Comparison of ENCODE assay signal across 7 mouse cellular contexts in the genomic region with DNA sequence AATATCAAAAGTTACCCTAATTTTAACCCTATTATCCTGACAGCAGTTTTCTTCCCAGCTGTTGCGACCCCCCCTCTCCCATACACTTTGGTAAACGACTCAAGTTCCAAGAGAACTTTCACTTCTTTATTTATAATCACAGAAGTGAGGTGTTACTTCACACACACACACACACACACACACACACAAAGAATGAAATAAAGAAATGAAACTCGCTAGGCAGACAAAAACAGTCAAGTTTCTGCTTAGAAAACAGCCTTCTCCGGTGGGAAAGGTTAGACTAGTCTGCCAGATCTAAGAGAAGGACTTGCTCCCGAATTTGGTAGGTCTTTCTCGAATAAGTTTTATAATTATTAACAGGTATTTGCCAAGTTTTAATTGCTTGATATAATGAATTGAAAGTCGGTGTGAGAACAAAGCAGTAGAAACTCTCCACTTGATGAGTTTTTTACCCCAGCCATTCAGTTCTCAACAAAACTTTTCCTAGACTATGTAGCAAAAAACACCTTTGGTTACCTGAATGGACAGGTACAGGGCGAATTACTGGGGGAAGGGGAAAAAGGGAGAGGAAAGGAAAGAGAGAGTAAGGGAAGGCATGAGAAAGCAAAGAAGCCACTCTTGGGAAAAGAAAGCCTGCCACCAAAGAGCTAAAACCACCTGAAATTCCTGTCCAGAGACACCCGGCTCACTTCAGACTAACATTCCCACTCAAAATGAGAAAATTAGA. TPM values are rescaled to one million over a fixed set of nuclear protein-coding genes. Genes with fewer than 3 reads are reported as not detected.
A peak's percentile ranks its signal among the peaks of the same experiment; 100 is the strongest.
DNase-seq lines count a peak whose midpoint lies in the region; ATAC-seq lines count a peak whose summit lies in the region.

No protein-coding gene starts in this region.

- H3K36me3 ChIP-seq in forebrain, embryonic 12.5 days (replicated peaks) = no peaks in the 10 kb centered on the region
- no peaks in the 10 kb centered on the region for H3K36me3 ChIP-seq in limb, embryonic 12.5 days
- H3K36me3 ChIP-seq in neural tube, embryonic 13.5 days = no peaks in the 10 kb centered on the region

- peak overlapping the region; percentile 98 for H3K27ac ChIP-seq in forebrain, embryonic 12.5 days
- H3K27ac ChIP-seq in limb, embryonic 12.5 days = peak overlapping the region; percentile 14; the same call in 1 of the 2 replicates
- H3K27ac ChIP-seq in neural tube, embryonic 13.5 days (replicated peaks) = peak overlapping the region; percentile 99

- H3K4me2 ChIP-seq in forebrain, embryonic 12.5 days = peak overlapping the region; percentile 69
- H3K4me2 ChIP-seq in limb, embryonic 12.5 days = peak overlapping the region; percentile 96
- H3K4me2 ChIP-seq in neural tube, embryonic 13.5 days = peak overlapping the region; percentile 78

- H3K27me3 ChIP-seq in forebrain, embryonic 12.5 days = no peaks in the 10 kb centered on the region
- H3K27me3 ChIP-seq in limb, embryonic 12.5 days = peaks cover 61% of the 10 kb centered on the region
- H3K27me3 ChIP-seq in neural tube, embryonic 13.5 days = no peaks in the 10 kb centered on the region

- no peaks in the 10 kb centered on the region for H3K9me3 ChIP-seq in forebrain, embryonic 12.5 days
- H3K9me3 ChIP-seq in limb, embryonic 12.5 days = no peaks in the 10 kb centered on the region
- H3K9me3 ChIP-seq in neural tube, embryonic 13.5 days = no peaks in the 10 kb centered on the region

- H3K4me1 ChIP-seq in forebrain, embryonic 12.5 days = peaks cover 40% of the 10 kb centered on the region
- H3K4me1 ChIP-seq in limb, embryonic 12.5 days (replicated peaks) = peaks cover 27% of the 10 kb centered on the region
- H3K4me1 ChIP-seq in neural tube, embryonic 13.5 days (replicated peaks) = peaks cover 51% of the 10 kb centered on the region

- ATAC-seq in forebrain, embryonic 12.5 days (ENCODE audit: low FRiP score) = no peak
- ATAC-seq in limb, embryonic 12.5 days (ENCODE audit: insufficient number of reproducible peaks, insufficient read depth, low FRiP score, low TSS enrichment, low read depth) = no peak
- ATAC-seq in neural tube, embryonic 13.5 days (ENCODE audit: low read depth) = no peak

- peak overlapping the region; percentile 100 for H3K9ac ChIP-seq in forebrain, embryonic 12.5 days
- peak overlapping the region; percentile 57 for H3K9ac ChIP-seq in limb, embryonic 12.5 days (replicated peaks)
- peak overlapping the region; percentile 99 for H3K9ac ChIP-seq in neural tube, embryonic 13.5 days

- peak overlapping the region; percentile 97 for H3K4me3 ChIP-seq in forebrain, embryonic 12.5 days (replicated peaks)
- H3K4me3 ChIP-seq in limb, embryonic 12.5 days (replicated peaks) = peak overlapping the region; percentile 82
- H3K4me3 ChIP-seq in neural tube, embryonic 13.5 days = peak overlapping the region; percentile 88

- peak; percentile 69 to 82 for DNase-seq in spleen, postnatal 36 days (ENCODE audit: low spot score in 2 of 2)
- DNase-seq in spleen, adult 12 weeks (ENCODE audit: low spot score) = no peak
- DNase-seq in embryo, embryonic 10 days (ENCODE audit: low spot score) = no peak
- no peak for DNase-seq in gastrocnemius, postnatal 25 days

- 2% methylated on average over 9 of the region's 9 CpGs for WGBS in forebrain, embryonic 12.5 days
- WGBS in limb, embryonic 12.5 days = 3% methylated on average over 9 of the region's 9 CpGs
- 1% methylated on average over 9 of the region's 9 CpGs for WGBS in neural tube, embryonic 13.5 days

RNA-seq across cellular contexts. Expression of a gene that starts 5.0 kb away (rescaled TPM):
- 63.3 and 74.3 TPM in 2 replicates for polyA plus RNA-seq in forebrain, embryonic 12.5 days (2016; fragmentation: Nextera tagmentation; extraction: Ambion mirVana)
- 12.3 and 14.8 TPM in 2 replicates for polyA plus RNA-seq in limb, embryonic 12.5 days (2016; fragmentation: Nextera tagmentation; extraction: Ambion mirVana)
- 48.9 and 55.7 TPM in 2 replicates for polyA plus RNA-seq in neural tube, embryonic 13.5 days (2015; fragmentation: Nextera tagmentation; extraction: Ambion mirVana)
- 10 to 100 TPM; 39.6 to 47.4 TPM for total RNA-seq in gastrocnemius, postnatal 25 days (2021)

Comparison
In these comparisons a context has a peak if more than half of its experiments do, and no peak if none do; other contexts are left out.
1. DNase-seq: peak in spleen, postnatal 36 days (2 of 2); none in spleen, adult 12 weeks (single experiment), embryo, embryonic 10 days (single experiment) and gastrocnemius, postnatal 25 days (single experiment).
2. H3K27ac ChIP-seq: peak in every context shown above with its lines; median percentile 99 in neural tube, embryonic 13.5 days; 98 in forebrain, embryonic 12.5 days; 14 in limb, embryonic 12.5 days.
3. Peak in every context shown above with its lines, with median percentiles within 50 percentile points of each other: H3K4me2 ChIP-seq, H3K4me3 ChIP-seq and H3K9ac ChIP-seq.